Mouse (Mus musculus) ZHBTc4 (cell line): ENCODE measurements at regions not wholly inside any gene's neighbourhood (a gene's known extent, or its start where the extent isn't known, plus 50 kb on each side); places are given as distances from the start of the nearest gene placed in this dataset.
A peak's percentile ranks its signal among the peaks of the same experiment; 100 is the strongest.

Experiments
- DNase-seq: peaks from one replicate; pipeline ENCODE4 v3.0.0-alpha.2; 2011; ENCODE audit warnings: low read depth, low spot score

DNA sequence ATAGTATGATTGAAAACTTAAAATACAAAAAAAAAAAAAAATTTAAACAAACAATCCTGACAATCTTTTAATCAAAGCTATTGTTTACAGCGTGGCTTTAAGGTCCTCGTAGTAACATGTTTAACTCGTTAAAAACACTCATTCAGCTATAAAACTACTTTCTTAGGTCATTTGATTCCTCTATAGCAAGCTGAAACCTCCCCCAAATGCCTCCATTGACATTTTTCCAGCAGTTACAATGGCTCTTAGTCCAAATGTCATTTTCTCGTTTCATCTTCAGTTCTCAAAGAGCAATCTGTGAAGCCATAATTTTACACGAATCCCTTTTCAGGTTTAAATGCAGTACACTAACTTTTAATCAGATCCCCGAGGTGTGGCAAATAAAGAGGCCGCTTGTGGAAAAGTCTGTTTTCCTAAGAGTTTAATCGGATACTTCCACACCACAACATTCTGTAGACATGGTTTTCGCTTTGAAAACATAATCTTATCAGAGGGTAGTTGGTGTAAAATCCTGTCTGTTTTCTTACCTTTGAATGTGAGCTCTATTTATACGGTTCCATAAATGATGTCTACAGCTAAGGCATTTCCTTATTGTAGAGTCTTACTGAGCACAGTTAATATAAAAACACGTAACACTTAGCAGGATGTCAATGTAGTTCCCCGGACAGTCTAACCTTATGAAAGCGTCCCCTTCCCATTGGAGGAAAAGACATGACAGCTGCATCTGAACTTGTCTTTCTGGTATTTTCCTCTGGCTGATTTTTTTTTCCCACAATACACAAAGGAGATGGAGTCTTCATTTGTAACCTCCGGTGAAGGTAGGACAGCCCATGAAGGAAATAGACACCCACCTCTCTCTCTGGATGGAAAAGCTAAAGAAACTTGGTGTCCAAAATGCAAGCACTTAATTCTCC, 69.6 kb upstream of the BC052040 start:
- DNase-seq, result no peak

DNA sequence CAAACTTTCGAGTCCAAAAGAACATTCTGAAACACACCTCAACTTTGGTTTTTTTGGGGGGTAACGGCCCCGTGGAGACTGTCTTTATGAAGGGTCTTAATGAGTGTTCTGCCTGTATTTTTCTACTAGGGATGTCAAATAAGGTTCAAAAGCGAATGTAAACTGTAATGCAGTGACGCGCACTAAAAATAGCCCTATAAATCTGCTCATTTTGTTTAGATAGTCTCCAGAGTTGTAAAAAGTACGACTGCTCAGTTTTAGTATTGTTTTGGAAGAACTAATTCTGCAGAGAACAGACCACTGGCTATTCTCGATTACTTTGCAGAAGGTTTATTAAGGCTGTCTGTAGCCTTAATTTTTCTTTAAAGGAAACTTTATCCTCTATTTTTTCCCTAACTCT, 68.6 kb upstream of the BC052040 start:
- DNase-seq, result no peak

DNA sequence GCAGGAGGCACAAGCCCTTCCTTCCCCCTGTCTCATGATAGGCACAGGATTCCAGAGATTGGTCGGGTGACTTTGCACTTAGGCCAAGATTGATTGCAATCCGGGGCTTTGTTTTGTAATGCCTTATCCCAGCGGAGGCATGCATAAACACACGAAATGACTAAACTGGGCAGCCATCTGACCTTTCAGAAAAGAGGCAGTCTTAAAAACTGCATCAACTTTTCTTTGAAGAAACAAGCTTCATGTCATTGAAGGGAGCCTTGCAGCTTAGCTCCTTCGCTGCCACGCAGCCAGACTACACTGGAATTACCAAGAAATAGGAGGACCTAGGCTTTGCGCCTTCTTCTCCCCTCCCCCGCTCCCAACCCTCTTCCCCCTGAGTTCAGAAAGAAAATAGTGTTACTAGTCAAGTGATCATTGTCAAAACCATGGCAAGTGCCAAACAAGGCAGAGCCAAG, 67.7 kb upstream of the BC052040 start:
- peak; percentile 22 for DNase-seq

DNA sequence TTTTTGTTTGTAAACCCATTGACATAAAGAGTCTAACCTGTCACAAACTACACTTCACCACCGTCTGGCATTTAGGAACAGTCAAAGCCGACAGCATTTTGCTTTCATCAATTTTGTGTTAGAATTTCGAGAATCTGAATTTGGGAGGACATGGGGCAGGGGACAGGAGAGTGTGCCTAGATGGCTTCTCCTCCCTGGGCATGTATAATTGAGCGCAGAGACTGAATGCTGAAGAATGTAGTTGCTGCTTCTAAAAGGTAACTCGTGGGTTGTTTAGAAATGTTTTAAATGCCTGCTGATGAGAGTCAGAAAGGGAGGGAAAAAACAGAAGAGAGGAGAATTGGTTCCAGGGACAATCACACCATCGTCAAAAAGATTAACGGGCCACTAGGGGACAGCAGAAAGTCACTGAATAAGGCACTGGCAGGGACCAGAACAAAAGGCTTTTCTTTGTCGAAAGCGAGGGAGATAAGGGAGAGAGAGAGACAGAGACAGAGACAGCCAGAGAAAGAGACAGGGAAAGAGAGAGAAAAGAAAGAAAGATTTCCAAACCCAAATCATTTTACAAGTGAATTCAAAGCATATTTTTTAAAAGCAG, 66.6 kb upstream of the BC052040 start:
- DNase-seq, result peak; percentile 34

DNA sequence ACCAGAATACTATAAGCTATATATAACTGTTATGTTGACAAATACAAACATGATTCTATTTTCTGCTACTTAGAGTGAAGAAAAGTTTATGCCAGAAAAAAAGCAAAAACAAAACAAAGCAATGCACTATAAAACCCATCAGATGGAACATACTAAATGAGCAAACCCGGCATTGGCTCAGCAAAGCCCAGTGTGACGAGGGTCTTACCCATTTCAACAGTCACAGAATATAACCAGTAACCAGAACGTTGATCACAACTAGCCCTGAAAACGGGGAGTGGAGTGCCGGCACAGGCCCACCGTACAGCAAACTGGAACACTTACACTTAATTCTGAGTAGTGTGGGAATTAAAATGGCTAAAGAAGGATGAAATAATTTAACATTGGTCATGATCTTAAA, 66.0 kb upstream of the BC052040 start:
- no peak for DNase-seq

DNA sequence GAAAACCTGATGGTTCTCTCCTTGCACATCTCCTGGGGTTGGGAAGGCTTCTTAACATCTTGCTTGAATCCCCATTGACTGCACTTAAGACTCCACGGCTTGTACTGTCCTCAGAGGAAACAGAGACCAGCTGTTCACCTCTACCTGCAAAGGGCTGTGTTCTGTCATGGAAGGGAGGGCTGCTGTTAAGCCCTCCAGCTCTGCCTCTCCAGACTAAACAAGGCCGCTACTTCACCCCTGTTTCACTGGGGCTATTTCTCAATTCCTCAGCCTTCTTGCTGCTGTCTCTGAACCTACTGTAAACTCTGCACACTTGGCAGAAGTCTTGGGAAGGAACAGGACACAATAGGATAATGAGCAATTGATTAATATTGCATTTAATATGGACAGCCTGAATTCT, 64.7 kb upstream of the BC052040 start:
- DNase-seq, result no peak

DNA sequence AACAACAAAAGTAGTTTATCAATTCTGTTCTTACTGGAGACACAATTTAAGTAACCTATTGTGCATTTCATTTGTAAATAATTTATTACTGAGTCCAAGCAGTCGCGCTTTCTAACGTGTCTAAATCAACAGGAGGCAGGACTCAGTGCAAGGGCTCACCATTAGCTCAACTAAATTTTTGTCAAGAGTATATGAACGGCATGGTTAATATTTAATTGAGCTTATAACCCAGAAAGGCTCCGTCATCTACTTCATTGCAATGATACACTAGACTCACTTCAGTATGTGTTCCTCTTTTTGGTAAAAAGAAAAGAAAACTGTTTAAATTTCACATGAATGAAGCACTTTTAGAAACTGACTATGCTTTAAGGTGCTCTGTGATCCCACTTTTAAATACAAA, 61.5 kb upstream of the BC052040 start:
- no peak for DNase-seq

DNA sequence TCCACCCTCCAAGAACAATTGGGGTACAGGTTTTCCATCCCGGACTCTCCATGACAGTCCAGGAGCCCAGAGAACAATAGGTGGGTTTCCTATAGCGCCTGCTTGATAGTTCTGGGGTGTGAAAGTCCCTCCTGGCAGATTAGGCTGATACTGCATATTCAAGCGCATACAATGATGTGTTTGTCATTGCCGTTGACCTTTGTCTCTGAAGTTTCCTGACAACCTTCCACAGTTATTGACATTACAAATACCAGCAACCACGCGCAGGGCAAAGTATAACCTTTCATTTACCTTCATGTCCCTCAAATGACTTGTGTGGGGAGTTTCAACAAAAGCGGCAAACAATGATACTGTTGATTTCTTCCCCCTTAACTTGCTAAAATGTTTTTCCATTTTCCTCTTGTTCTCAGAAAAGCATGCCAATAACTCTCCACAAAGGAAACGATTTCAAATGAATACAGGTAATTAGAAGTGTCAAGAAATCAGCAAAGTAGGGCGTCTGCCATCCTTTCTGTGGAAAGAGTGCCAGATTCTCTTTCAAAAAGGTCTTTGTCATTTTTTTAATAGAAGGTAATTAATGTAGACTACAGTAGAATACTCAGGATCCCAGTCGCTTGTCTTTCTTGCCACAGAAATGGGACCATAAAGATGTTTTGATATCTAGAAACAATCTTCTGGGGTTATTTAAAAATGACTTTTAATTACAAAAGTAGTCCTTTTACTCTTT, 60.9 kb upstream of the BC052040 start:
- peak; percentile 4 for DNase-seq

DNA sequence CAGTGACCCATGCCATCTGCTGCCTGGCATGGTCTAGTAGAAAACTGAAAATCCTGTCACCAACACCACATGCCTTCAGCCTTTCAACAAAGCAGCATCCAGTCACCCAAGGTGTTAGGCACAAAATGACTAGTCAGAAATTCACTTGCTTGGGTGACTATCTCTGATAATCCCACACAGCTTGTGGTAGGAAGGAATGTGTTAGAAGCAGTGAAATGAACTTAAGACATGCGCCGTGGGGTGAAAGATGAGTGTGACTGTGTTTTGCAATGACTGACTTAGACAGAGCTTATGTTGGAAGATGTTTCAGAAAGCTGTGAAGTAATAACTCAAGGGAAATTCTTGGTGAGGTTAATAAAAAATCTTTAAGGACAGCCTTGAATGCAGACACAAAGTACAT, 51.6 kb upstream of the BC052040 start:
- no peak for DNase-seq
